Mouse (Mus musculus): ENCODE results near the gene Olfr533.
A peak's percentile ranks its signal among the peaks of the same experiment; 100 is the strongest.
"Not testable (repeated sequence)": the region's sequence is repeated elsewhere in the genome, so short reads cannot be mapped to it uniquely, and the experiment has no call there.

The Olfr533 gene

GRCm38 (mm10) chr7:140463070-140463469 lies at the start of gene Olfr533:
Gene Olfr533 (plus strand): TSS chr7:140463370.
- not testable (repeated sequence) for DNase-seq (ENCODE audit: low spot score)

GRCm38 (mm10) chr7:140421539-140421938 lies 41.6 kb upstream of the Olfr533 start, which contains the start of gene Olfr532:
Gene Olfr532 (minus strand): TSS chr7:140421639.
- DNase-seq (ENCODE audit: low spot score) = no peak

GRCm38 (mm10) chr7:140443141-140443540 lies 20.0 kb upstream of the Olfr533 start:
- no peak for DNase-seq (ENCODE audit: low spot score)

GRCm38 (mm10) chr7:140477886-140478285 lies 14.7 kb downstream of the Olfr533 start:
- DNase-seq (ENCODE audit: low spot score) = no peak

- DNase-seq (ENCODE audit: low spot score) = peak; percentile 39
Observed at GRCm38 (mm10) chr7:140478733-140479132, 15.6 kb downstream of the Olfr533 start.

DNA sequence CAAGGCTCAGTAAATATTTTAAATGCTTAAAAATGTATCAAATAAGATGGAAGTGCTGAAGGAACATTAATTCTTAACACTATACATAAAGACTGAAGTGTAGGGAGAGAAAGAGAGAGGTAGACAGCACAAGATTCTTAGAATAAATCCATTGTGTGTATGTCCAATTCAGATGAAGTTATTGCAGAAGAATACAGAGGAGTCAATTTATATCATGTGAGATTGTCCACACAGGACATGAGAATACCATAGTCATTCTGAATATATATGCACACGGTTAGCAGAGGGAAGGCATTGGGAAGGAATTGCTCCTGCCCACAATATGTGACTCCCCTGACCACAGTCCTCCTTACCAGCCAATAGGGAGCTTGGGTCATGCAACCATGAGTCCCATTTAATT lies 20.7 kb downstream of the Olfr533 start, which contains the start of gene Olfr535:
Olfr535 (plus strand) TSS at position 301 of the 400 bp plus-strand sequence.
- DNase-seq (ENCODE audit: low spot score) = no peak

DNA sequence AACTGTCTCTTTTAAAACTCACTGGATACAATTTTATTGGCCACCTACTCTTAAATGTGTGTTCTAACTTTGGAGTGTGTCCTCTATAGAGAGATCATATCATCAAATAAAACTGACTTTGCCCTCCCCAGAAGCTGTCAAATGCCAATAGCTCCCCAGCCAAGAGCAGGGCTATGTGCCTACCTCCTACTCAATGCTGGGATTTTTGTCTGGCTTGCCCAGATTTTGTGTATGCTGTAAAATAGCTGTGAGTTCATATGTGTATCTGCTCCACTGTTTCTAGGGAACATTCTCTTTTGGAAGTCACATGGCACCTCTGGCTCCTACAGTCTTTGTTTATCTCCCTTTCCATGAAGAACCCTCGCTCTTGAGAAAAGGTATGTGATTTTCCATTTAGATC lies 25.8 kb downstream of the Olfr533 start:
- no peak for DNase-seq (ENCODE audit: low spot score)

GRCm38 (mm10) chr7:140494231-140494630 lies 31.1 kb downstream of the Olfr533 start:
- DNase-seq (ENCODE audit: low spot score) = no peak

DNA sequence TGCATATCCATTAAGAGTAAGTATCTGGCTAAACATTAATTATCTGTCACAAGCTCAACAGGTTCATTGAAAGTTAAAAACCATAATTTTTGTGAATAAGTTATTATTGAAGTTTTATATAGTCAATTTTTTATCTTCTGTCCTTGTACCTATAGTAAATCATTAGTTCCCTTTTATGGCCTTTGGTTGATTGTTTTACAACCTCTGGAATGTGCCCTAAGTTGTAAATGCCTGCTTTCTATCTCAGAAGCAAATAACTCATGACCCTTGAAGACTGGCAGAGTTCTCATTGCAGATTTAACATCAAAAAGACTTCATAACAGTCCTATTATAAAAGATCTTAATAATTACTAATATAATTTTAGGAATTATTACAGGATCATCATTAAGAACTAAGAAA lies 31.5 kb downstream of the Olfr533 start:
- no peak for DNase-seq (ENCODE audit: low spot score)

- not testable (repeated sequence) for DNase-seq (ENCODE audit: low spot score)
Observed at GRCm38 (mm10) chr7:140507346-140508021, 44.3 kb downstream of the Olfr533 start, which contains the start of gene Olfr536. Gene Olfr536 (minus strand): TSS chr7:140507396.
